Mouse (Mus musculus) cortical plate, adult 2 months (tissue): ENCODE measurements at regions not wholly inside any gene's neighbourhood (a gene's known extent, or its start where the extent isn't known, plus 50 kb on each side); places are given as distances from the start of the nearest gene placed in this dataset.

Experiments
- CTCF ChIP-seq: fragments of 200-500 bp; IDR thresholded peaks from 2 replicates; pipeline ENCODE4 v1.5.1; 2011; ENCODE audit warnings: mild to moderate bottlenecking, control low read depth, low read length; ENCODE audit not compliant: insufficient read depth; ENCODE audit errors: extremely low read depth
- POLR2A ChIP-seq: fragments of 200-500 bp; IDR thresholded peaks from 2 replicates; pipeline ENCODE4 v1.6.1; 2011; ENCODE audit warnings: mild to moderate bottlenecking, low read length, control low read depth; ENCODE audit not compliant: insufficient read depth; ENCODE audit errors: extremely low read depth

GRCm38 (mm10) chr7:37845201-37845600 is 71.8 kb upstream of the Zfp536 start:
- TF ChIP-seq CTCF, result no peak
- TF ChIP-seq POLR2A, result no peak
